Mouse (Mus musculus) spleen, adult 2 months (tissue): Measurements from ENCODE around the gene Rpia.

ENCODE experiments used
- CTCF ChIP-seq: fragments of 200-500 bp; IDR thresholded peaks from 2 replicates; pipeline ENCODE4 v1.5.1; 2011; ENCODE audit warnings: mild to moderate bottlenecking, inconsistent platforms; ENCODE audit not compliant: insufficient read depth, insufficient read length, insufficient replicate concordance; ENCODE audit errors: extremely low read depth
- POLR2A ChIP-seq: fragments of 200-500 bp; IDR thresholded peaks from 2 replicates; pipeline ENCODE4 v1.6.1; 2011; ENCODE audit warnings: low read depth, low read length, inconsistent platforms

DNA sequence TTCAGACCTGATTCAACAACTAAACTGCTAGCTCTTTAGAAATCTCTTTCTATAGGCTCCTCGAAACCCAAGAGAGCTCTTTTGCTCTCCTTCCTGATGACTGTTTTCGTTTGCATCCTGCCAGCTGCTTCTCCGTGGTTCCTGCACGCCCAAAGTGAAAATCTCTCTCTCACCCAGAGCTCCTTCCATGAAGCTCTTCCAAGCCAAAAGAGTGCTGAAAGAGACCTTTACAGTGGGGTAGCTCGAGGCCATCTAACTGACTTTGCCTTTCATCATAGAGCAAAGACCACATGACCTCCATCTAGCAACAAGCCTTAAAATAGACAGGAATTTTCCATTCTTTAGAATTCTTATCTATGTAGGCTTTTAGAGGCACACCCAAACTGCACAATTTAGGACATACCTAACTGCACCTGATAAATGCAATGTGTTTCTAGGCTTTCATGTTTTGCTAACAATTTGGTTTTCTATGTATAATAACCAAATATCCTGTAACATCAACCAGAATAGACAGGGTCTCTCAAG is 30.4 kb upstream of the Rpia start:
- TF ChIP-seq CTCF, result no peak
- TF ChIP-seq POLR2A, result no peak
